Mouse (Mus musculus) MEL (cell line): Measurements from ENCODE around the gene Gpr179. TPM values are rescaled to one million over a fixed set of nuclear protein-coding genes. Genes with fewer than 3 reads are reported as not detected.
"Not testable (repeated sequence)": the region's sequence is repeated elsewhere in the genome, so short reads cannot be mapped to it uniquely, and the experiment has no call there.

Source experiments
- DNase-seq: peaks from one replicate; pipeline ENCODE4 v3.0.0; 2011; ENCODE audit warnings: low read depth, low spot score
- H3K27ac ChIP-seq: 2 replicates; pipeline ENCODE4 v1.5.1; 2012; ENCODE audit warnings: low read depth, mild to moderate bottlenecking, control low read depth, low read length, moderate library complexity; ENCODE audit not compliant: control insufficient read depth
- H3K27me3 ChIP-seq, 2 experiments: fragments of 150-350 bp in 1 of 2; sonication (generic) in 1 of 2; 2 replicates each; pipeline ENCODE4 v1.6.1; 2012; ENCODE audit warnings: low read length in 2 of 2, mild to moderate bottlenecking in 2 of 2, improper control_type of control experiment in 1 of 2, moderate library complexity in 1 of 2; ENCODE audit not compliant: insufficient read depth in 2 of 2, control insufficient read depth in 1 of 2
- H3K36me3 ChIP-seq, 2 experiments: 2 replicates each; pipeline ENCODE4 v1.6.1; 2012 to 2014; ENCODE audit warnings: low read length in 2 of 2, improper control_type of control experiment in 1 of 2, inconsistent platforms in 1 of 2, mild to moderate bottlenecking in 1 of 2; ENCODE audit not compliant: insufficient read depth in 2 of 2, control insufficient read depth in 1 of 2
- H3K4me1 ChIP-seq, 2 experiments: fragments of 150-350 bp in 1 of 2; sonication (generic) in 1 of 2; 2 replicates each; pipeline ENCODE4 v1.6.1; 2012; ENCODE audit warnings: low read length in 2 of 2, improper control_type of control experiment in 1 of 2, mild to moderate bottlenecking in 1 of 2; ENCODE audit not compliant: insufficient read depth in 2 of 2, control insufficient read depth in 1 of 2
- H3K4me3 ChIP-seq, 2 experiments: fragments of 150-350 bp in 1 of 2; sonication (generic) in 1 of 2; 2 replicates each; pipeline ENCODE4 v1.5.1; 2012; ENCODE audit warnings: low read depth in 2 of 2, low read length in 2 of 2, mild to moderate bottlenecking in 2 of 2, moderate library complexity in 2 of 2, control low read depth in 1 of 2, improper control_type of control experiment in 1 of 2; ENCODE audit not compliant: control insufficient read depth in 1 of 2, insufficient read depth in 1 of 2
- H3K79me2 ChIP-seq: 2 replicates; pipeline ENCODE4 v1.6.1; 2012; ENCODE audit warnings: mild to moderate bottlenecking, low read length, moderate library complexity; ENCODE audit not compliant: control insufficient read depth, poor library complexity, insufficient read depth
- H3K9ac ChIP-seq: 2 replicates; pipeline ENCODE4 v1.6.1; 2012; ENCODE audit warnings: low read depth, mild to moderate bottlenecking, control low read depth, low read length, moderate library complexity; ENCODE audit not compliant: control insufficient read depth, poor library complexity, severe bottlenecking
- H3K9me3 ChIP-seq: fragments of 150-350 bp; sonication (generic); replicated peaks from 2 replicates; pipeline ENCODE4 v1.6.1; 2012; ENCODE audit warnings: mild to moderate bottlenecking, low read length, improper control_type of control experiment, moderate library complexity; ENCODE audit not compliant: insufficient read depth
- BHLHE40 ChIP-seq: IDR thresholded peaks from 2 replicates; pipeline ENCODE4 v1.6.1; 2012; ENCODE audit warnings: low read depth, mild to moderate bottlenecking, inconsistent platforms, low read length, improper control_type of control experiment, borderline replicate concordance
- CHD1 ChIP-seq: IDR thresholded peaks from 2 replicates; pipeline ENCODE4 v1.6.1; 2012; ENCODE audit warnings: low read depth, mild to moderate bottlenecking, inconsistent platforms, low read length, improper control_type of control experiment
- CHD2 ChIP-seq: IDR thresholded peaks from 2 replicates; pipeline ENCODE4 v1.6.1; 2011; ENCODE audit warnings: low read length, improper control_type of control experiment
- CTCF ChIP-seq, 3 experiments: IDR thresholded peaks in 2 of 3; conservative IDR thresholded peaks in 1 of 3; 2 replicates each; pipeline ENCODE4 v1.5.1; 2011 to 2012; ENCODE audit warnings: low read length in 3 of 3, low read depth in 2 of 3, mild to moderate bottlenecking in 2 of 3, improper control_type of control experiment in 1 of 3, inconsistent platforms in 1 of 3, mixed read lengths in 1 of 3, moderate library complexity in 1 of 3; ENCODE audit not compliant: control insufficient read depth in 1 of 3, insufficient read depth in 1 of 3, poor library complexity in 1 of 3, severe bottlenecking in 1 of 3
- ELF1 ChIP-seq: IDR thresholded peaks from 2 replicates; pipeline ENCODE4 v1.6.1; 2014; ENCODE audit warnings: low read depth, mild to moderate bottlenecking, inconsistent platforms, low read length, improper control_type of control experiment, moderate library complexity
- ETS1 ChIP-seq: IDR thresholded peaks from 2 replicates; pipeline ENCODE4 v1.6.1; 2012; ENCODE audit warnings: low read depth, mild to moderate bottlenecking, inconsistent platforms, low read length, improper control_type of control experiment, moderate library complexity
- GABPA ChIP-seq: IDR thresholded peaks from 2 replicates; pipeline ENCODE4 v1.6.1; 2012; ENCODE audit warnings: low read depth, mild to moderate bottlenecking, inconsistent platforms, low read length, improper control_type of control experiment, moderate library complexity
- KAT2A ChIP-seq: conservative IDR thresholded peaks from 2 replicates; pipeline ENCODE4 v1.6.1; 2012; ENCODE audit warnings: low read depth, low read length, improper control_type of control experiment, inconsistent platforms
- MAX ChIP-seq: IDR thresholded peaks from 2 replicates; pipeline ENCODE4 v1.6.1; 2011; ENCODE audit warnings: low read length, improper control_type of control experiment
- MXI1 ChIP-seq: IDR thresholded peaks from 2 replicates; pipeline ENCODE4 v1.6.1; 2011; ENCODE audit warnings: mild to moderate bottlenecking, low read depth, low read length, improper control_type of control experiment
- MYB ChIP-seq: IDR thresholded peaks from 2 replicates; pipeline ENCODE4 v1.6.1; 2011; ENCODE audit warnings: mild to moderate bottlenecking, low read depth, low read length, improper control_type of control experiment
- MYC ChIP-seq: IDR thresholded peaks from 2 replicates; pipeline ENCODE4 v1.6.1; 2011; ENCODE audit warnings: low read depth, mild to moderate bottlenecking, low read length, improper control_type of control experiment, moderate library complexity
- POLR2A ChIP-seq, 2 experiments: IDR thresholded peaks; 2 replicates each; pipeline ENCODE4 v1.6.1; 2011 to 2012; ENCODE audit warnings: low read length in 2 of 2, mild to moderate bottlenecking in 2 of 2, control low read depth in 1 of 2, improper control_type of control experiment in 1 of 2, low read depth in 1 of 2, moderate library complexity in 1 of 2; ENCODE audit not compliant: control insufficient read depth in 1 of 2, insufficient read depth in 1 of 2, poor library complexity in 1 of 2
- RCOR1 ChIP-seq: IDR thresholded peaks from 2 replicates; pipeline ENCODE4 v1.6.1; 2012; ENCODE audit warnings: low read depth, mild to moderate bottlenecking, inconsistent platforms, low read length, improper control_type of control experiment
- TAL1 ChIP-seq: IDR thresholded peaks from 2 replicates; pipeline ENCODE4 v1.6.1; 2012; ENCODE audit warnings: mild to moderate bottlenecking, inconsistent platforms, low read length, moderate library complexity, mixed read lengths
- UBTF ChIP-seq: IDR thresholded peaks from 2 replicates; pipeline ENCODE4 v1.6.1; 2012; ENCODE audit warnings: low read depth, mild to moderate bottlenecking, inconsistent platforms, low read length, improper control_type of control experiment, moderate library complexity, borderline replicate concordance; ENCODE audit not compliant: insufficient read depth
- ZNF384 ChIP-seq: IDR thresholded peaks from 2 replicates; pipeline ENCODE4 v1.6.1; 2012; ENCODE audit warnings: low read depth, mild to moderate bottlenecking, inconsistent platforms, low read length, improper control_type of control experiment
- polyA plus RNA-seq, 2 experiments: library from polyadenylated mRNA; stranded (reverse) in 1 of 2; unstranded in 1 of 2; fragments of >175 nt in 1 of 2; fragments of >200 nt in 1 of 2; gene quantifications; 2 replicates each; pipeline versions ENCODE4 v1.2.1 to v1.2.4; 2012; ENCODE audit warnings: low replicate concordance in 2 of 2, low read depth in 1 of 2; ENCODE audit not compliant: insufficient read length in 2 of 2, insufficient read depth in 1 of 2, missing spikeins in 1 of 2
- total RNA-seq: library from RNA; depleted of rRNA; stranded (reverse); fragments of 300-350 nt; gene quantifications from 2 replicates; pipeline ENCODE4 v1.2.3, GENCODE M21; 2012

The Gpr179 gene
- total and polyA plus RNA-seq, 3 experiments = 0.01 to 0.04 TPM; not detected in 1

DNA sequence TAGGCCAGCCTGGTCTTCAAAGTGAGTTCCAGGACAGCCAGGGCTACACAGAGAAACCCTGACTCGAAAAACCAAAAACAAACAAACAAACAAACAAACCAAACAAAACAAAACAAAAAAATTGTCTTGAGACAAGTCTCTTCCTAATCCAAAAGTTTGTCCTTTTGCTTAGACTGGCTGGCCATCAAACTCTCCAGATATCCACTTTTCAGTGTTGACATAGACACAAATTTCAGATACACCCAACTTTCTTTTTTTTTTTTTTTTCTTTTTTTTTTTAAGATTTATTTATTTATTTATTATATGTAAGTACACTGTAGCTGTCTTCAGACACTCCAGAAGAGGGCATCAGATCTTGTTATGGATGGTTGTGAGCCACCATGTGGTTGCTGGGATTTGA lies 39.0 kb downstream of the Gpr179 start:
- TF ChIP-seq ZNF384 = peak; percentile 57; the same call in 1 of the 2 replicates
- not testable (repeated sequence) for H3K4me3 ChIP-seq

DNA sequence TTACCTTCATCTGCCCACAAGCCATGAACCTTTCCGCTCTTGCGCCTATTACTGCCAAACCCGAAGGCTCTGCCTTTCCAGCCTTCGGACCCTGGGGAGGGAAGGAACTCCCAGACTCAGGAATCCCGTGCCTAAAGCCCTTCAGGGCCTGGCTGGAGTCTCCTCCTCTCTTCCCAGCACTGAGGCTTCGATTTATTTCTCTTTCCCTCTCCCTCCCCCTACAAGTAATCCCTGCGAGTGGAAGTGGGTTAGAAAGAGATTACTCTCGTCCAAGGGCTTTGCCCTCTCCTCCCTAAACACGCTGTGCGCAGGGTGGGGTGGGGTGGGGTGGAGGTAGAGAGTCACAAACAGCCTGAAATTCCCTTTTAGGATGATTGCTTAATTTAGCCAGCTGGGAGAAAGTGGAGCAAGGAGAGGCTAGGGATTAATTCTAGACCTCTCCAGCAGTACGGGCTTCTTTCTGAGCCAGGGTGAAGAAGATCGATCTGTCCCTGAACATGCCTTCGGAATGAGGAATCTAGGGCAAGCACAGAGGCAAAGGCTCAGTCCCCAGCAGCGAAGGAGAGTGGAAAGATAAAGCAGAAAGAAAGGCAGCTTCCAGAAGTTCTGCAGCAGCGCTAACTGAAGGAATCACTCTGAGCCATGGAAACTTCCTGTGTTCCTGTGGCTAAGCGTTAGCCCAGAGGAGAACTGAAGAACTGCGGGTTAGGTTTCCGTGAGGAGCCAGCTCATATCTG lies 40.8 kb downstream of the Gpr179 start:
- TF ChIP-seq KAT2A (no peak), ETS1 (no peak), MYC (no peak), ELF1 (no peak), UBTF (no peak), RCOR1 (no peak), TAL1 (no peak), BHLHE40 (no peak), MXI1 (no peak), MYB (no peak), MAX (no peak), CHD1 (no peak), POLR2A (IDR thresholded peaks at IDR 0.05; ENCODE audit: control insufficient read depth in 1 of 2, insufficient read depth in 1 of 2, low read depth in 1 of 2, low read length in 2 of 2, poor library complexity in 1 of 2) (no peak), CTCF (IDR thresholded peaks at IDR 0.05 in 2 of 3, conservative IDR thresholded peaks at IDR 0.05 in 1 of 3; ENCODE audit: control insufficient read depth in 1 of 3, insufficient read depth in 1 of 3, low read depth in 2 of 3, low read length in 3 of 3, poor library complexity in 1 of 3, severe bottlenecking in 1 of 3) (no peak; a peak in 1 of 6 replicates), CHD2 (no peak), GABPA (no peak)
- Histone ChIP-seq H3K4me1 (peaks cover 3 to 16% of the 10 kb centered on the region in 2 experiments; a peak in 3 of 4 replicates), H3K9me3 (no peaks in the 10 kb centered on the region), H3K27me3 (no peaks in the 10 kb centered on the region), H3K36me3 (peaks cover 0 to 16% of the 10 kb centered on the region in 2 experiments; a peak in 2 of 4 replicates), H3K27ac (no peak overlapping the region), H3K79me2 (peaks cover 2% of the 10 kb centered on the region; the same call in 1 of the 2 replicates), H3K4me3 (no peak overlapping the region), H3K9ac (no peak overlapping the region)
- DNase-seq = peak; percentile 35

More for the DNA sequence above, 39.0 kb downstream of the Gpr179 start:
- Histone ChIP-seq H3K4me1 (peaks cover 3 to 21% of the 10 kb centered on the region in 2 experiments; a peak in 3 of 4 replicates), H3K36me3 (peaks cover 0 to 25% of the 10 kb centered on the region in 2 experiments; a peak in 3 of 4 replicates)
- not testable (repeated sequence) for H3K27ac ChIP-seq, H3K9me3 ChIP-seq, DNase-seq, H3K79me2 ChIP-seq, H3K9ac ChIP-seq, H3K27me3 ChIP-seq
